Mouse (Mus musculus) CH12.LX (cell line): Measurements from ENCODE around the gene Spata7. TPM values are rescaled to one million over a fixed set of nuclear protein-coding genes. Genes with fewer than 3 reads are reported as not detected.

Source experiments
- DNase-seq: peaks from one replicate; pipeline ENCODE4 v3.0.0-alpha.2; 2013; ENCODE audit errors: extremely low read depth
- H3K27ac ChIP-seq: 2 replicates; pipeline ENCODE4 v1.5.1; 2012; ENCODE audit warnings: low read depth, mild to moderate bottlenecking, control low read depth, moderate library complexity; ENCODE audit not compliant: insufficient read depth
- H3K27me3 ChIP-seq: replicated peaks from 2 replicates; pipeline ENCODE3; 2012; ENCODE audit warnings: inconsistent platforms
- H3K36me3 ChIP-seq, 2 experiments: replicated peaks in 1 of 2; 2 replicates each; pipeline versions ENCODE3 to v1.6.1; 2012; ENCODE audit warnings: inconsistent platforms in 1 of 2, low read length in 1 of 2, mild to moderate bottlenecking in 1 of 2, mixed read lengths in 1 of 2, moderate library complexity in 1 of 2; ENCODE audit not compliant: control insufficient read depth in 1 of 2, insufficient read depth in 1 of 2
- H3K4me1 ChIP-seq, 2 experiments: 2 replicates each; pipeline ENCODE4 v1.6.1; 2012; ENCODE audit warnings: inconsistent platforms in 1 of 2, moderate library complexity in 1 of 2; ENCODE audit not compliant: insufficient read depth in 2 of 2, control insufficient read depth in 1 of 2
- H3K4me2 ChIP-seq: 2 replicates; pipeline ENCODE4 v1.6.1; 2012; ENCODE audit warnings: low read depth, mild to moderate bottlenecking, control low read depth; ENCODE audit not compliant: poor library complexity, insufficient read depth, severe bottlenecking
- H3K4me3 ChIP-seq, 3 experiments: fragments of 150-350 bp in 1 of 3; sonication (generic) in 1 of 3; replicated peaks in 1 of 3; 2 replicates each; pipeline versions ENCODE3 to v1.5.1; 2011 to 2012; ENCODE audit warnings: low read depth in 2 of 3, low read length in 2 of 3, mild to moderate bottlenecking in 2 of 3, moderate library complexity in 2 of 3, control low read depth in 1 of 3, improper control_type of control experiment in 1 of 3, inconsistent platforms in 1 of 3, mixed read lengths in 1 of 3; ENCODE audit not compliant: poor library complexity in 1 of 3
- H3K79me2 ChIP-seq: replicated peaks from 2 replicates; pipeline ENCODE4 v1.6.1; 2012; ENCODE audit warnings: mild to moderate bottlenecking, moderate library complexity; ENCODE audit not compliant: control insufficient read depth, poor library complexity, insufficient read depth, severe bottlenecking; ENCODE audit errors: extremely low read depth
- H3K9ac ChIP-seq: 2 replicates; pipeline ENCODE4 v1.6.1; 2012; ENCODE audit warnings: low read depth, mild to moderate bottlenecking, control low read depth, moderate library complexity; ENCODE audit not compliant: insufficient read depth
- H3K9me3 ChIP-seq: replicated peaks from 2 replicates; pipeline ENCODE3; 2012; ENCODE audit warnings: low read length, inconsistent platforms, mixed read lengths
- CHD2 ChIP-seq: IDR thresholded peaks from 2 replicates; pipeline ENCODE4 v1.6.1; 2011; ENCODE audit warnings: low read length, improper control_type of control experiment
- CTCF ChIP-seq, 2 experiments: IDR thresholded peaks in 1 of 2; conservative IDR thresholded peaks in 1 of 2; 2 replicates each; pipeline ENCODE4 v1.5.1; 2011 to 2012; ENCODE audit warnings: low read depth in 2 of 2, low read length in 2 of 2, improper control_type of control experiment in 1 of 2, inconsistent platforms in 1 of 2, mild to moderate bottlenecking in 1 of 2, moderate library complexity in 1 of 2
- E2F4 ChIP-seq: IDR thresholded peaks from 2 replicates; pipeline ENCODE4 v1.6.1; 2011; ENCODE audit warnings: low read depth, low read length, improper control_type of control experiment; ENCODE audit not compliant: insufficient replicate concordance
- ELF1 ChIP-seq: IDR thresholded peaks from 2 replicates; pipeline ENCODE4 v1.6.1; 2014; ENCODE audit warnings: low read depth, mild to moderate bottlenecking, inconsistent platforms, low read length, improper control_type of control experiment
- EP300 ChIP-seq: IDR thresholded peaks from 2 replicates; pipeline ENCODE4 v1.6.1; 2011; ENCODE audit warnings: low read length, improper control_type of control experiment
- ETS1 ChIP-seq: conservative IDR thresholded peaks from 2 replicates; pipeline ENCODE4 v1.6.1; 2012; ENCODE audit warnings: low read depth, mild to moderate bottlenecking, inconsistent platforms, low read length, improper control_type of control experiment, moderate library complexity
- HCFC1 ChIP-seq: IDR thresholded peaks from 2 replicates; pipeline ENCODE4 v1.6.1; 2012; ENCODE audit warnings: low read depth, mild to moderate bottlenecking, inconsistent platforms, low read length, improper control_type of control experiment
- JUND ChIP-seq: conservative IDR thresholded peaks from 2 replicates; pipeline ENCODE4 v1.6.1; 2011; ENCODE audit warnings: low read depth, low read length, improper control_type of control experiment
- MAX ChIP-seq: IDR thresholded peaks from 2 replicates; pipeline ENCODE4 v1.6.1; 2011; ENCODE audit warnings: low read length, improper control_type of control experiment
- MYC ChIP-seq: IDR thresholded peaks from 2 replicates; pipeline ENCODE4 v1.6.1; 2011; ENCODE audit warnings: low read depth, mild to moderate bottlenecking, improper control_type of control experiment, low read length
- NRF1 ChIP-seq: IDR thresholded peaks from 2 replicates; pipeline ENCODE4 v1.6.1; 2014; ENCODE audit warnings: low read depth, mild to moderate bottlenecking, inconsistent platforms, low read length, improper control_type of control experiment, moderate library complexity
- PAX5 ChIP-seq: IDR thresholded peaks from 2 replicates; pipeline ENCODE4 v1.6.1; 2012; ENCODE audit warnings: low read length, inconsistent platforms, mixed read lengths
- ZC3H11A ChIP-seq: IDR thresholded peaks from 2 replicates; pipeline ENCODE4 v1.6.1; 2012; ENCODE audit warnings: low read depth, mild to moderate bottlenecking, inconsistent platforms, low read length, improper control_type of control experiment
- dilution Hi-C: fragments of 300-500 bp; cut with MboI; formaldehyde crosslinking; loops from 2 replicates; pipeline ENCODE4 v1.14.3; 2020; ENCODE audit warnings: low sequenced_read_pairs; ENCODE audit not compliant: extremely low pct_unique_long_range_greater_than_20kb, extremely low pct_ligation_motif_present
- in situ Hi-C: fragments of 300-500 bp; cut with MboI; formaldehyde crosslinking; loops from 3 replicates; pipeline ENCODE4 v1.14.3; 2019; ENCODE audit warnings: low sequenced_read_pairs, low pct_ligation_motif_present, low pct_unique_long_range_greater_than_20kb, mixed read lengths
- polyA plus RNA-seq: library from polyadenylated mRNA; unstranded; fragments of >175 nt; gene quantifications from 2 replicates; pipeline ENCODE4 v1.2.1, GENCODE M21; 2012; ENCODE audit warnings: low read depth; ENCODE audit not compliant: insufficient read length
- total RNA-seq, 2 experiments: library from RNA; depleted of rRNA; stranded (reverse); fragments of 300-350 nt in 1 of 2; fragments of >200 nt in 1 of 2; gene quantifications; 2 replicates each; pipeline ENCODE4 v1.2.3; 2012 to 2014

Gene Spata7
- total and polyA plus RNA-seq, 3 experiments: 6.2 to 9.4 (median 8.2) TPM

DNA sequence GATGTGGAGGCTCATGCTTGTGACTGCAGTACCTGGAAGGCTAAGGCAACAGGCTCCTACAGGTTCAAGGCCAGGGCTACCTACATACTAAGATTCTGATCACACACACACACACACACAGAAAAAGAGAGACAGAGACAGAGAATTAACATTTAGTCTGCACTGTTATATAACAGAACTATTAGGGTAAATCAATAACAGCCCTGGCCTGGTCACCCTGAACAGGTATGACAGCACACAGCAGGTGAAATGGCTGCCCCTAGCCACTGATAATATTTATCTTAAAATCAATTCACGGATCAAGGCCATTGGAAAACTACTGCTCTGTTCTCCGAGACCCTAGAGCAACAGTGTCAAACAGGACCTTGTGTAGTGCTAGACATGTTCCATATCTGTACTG lies 88.2 kb downstream of the Spata7 start:
- no peak for DNase-seq
- Histone ChIP-seq H3K27me3 (no peaks in the 10 kb centered on the region), H3K4me2 (no peak overlapping the region), H3K4me3 (no peak overlapping the region), H3K36me3 (peaks cover 0 to 13% of the 10 kb centered on the region in 2 experiments), H3K9ac (no peak overlapping the region), H3K79me2 (no peaks in the 10 kb centered on the region), H3K4me1 (0 out of 4 replicates have a peak, but pooled peaks cover 0 to 3% of the 10 kb centered on the region in 2 experiments), H3K9me3 (no peaks in the 10 kb centered on the region), H3K27ac (no peak overlapping the region)
- TF ChIP-seq ZC3H11A: no peak
- TF ChIP-seq HCFC1: no peak
- TF ChIP-seq EP300: no peak
- TF ChIP-seq CTCF (conservative IDR thresholded peaks at IDR 0.05 in 1 of 2, IDR thresholded peaks at IDR 0.05 in 1 of 2; ENCODE audit: low read depth in 2 of 2, low read length in 2 of 2): no peak
- TF ChIP-seq ELF1: no peak
- TF ChIP-seq MAX: no peak
- TF ChIP-seq PAX5: no peak
- no peak for TF ChIP-seq MYC
- TF ChIP-seq E2F4: no peak
- no peak for TF ChIP-seq NRF1
- TF ChIP-seq CHD2: no peak
- no peak for TF ChIP-seq ETS1
- no peak for TF ChIP-seq JUND
- dilution Hi-C loops (no loop called here), in situ Hi-C loops (no loop called here)

Other genes starting within 250 kb of the Spata7 start
- gene Kcnk10, start 49.8 kb upstream of the Spata7 start, total RNA-seq (2012; rRNA removed): 4.4 and 7.5 TPM in 2 replicates
- gene Kcnk10, start 49.8 kb upstream of the Spata7 start, total RNA-seq (2014; rRNA removed): 3.8 and 4.3 TPM in 2 replicates
- gene Kcnk10, start 49.8 kb upstream of the Spata7 start, polyA plus RNA-seq: 2.3 and 2.4 TPM in 2 replicates
- gene Ptpn21, start 109.2 kb downstream of the Spata7 start, total RNA-seq (2012; rRNA removed): 3.0 and 3.5 TPM in 2 replicates
- 1.7 and 2.2 TPM in 2 replicates for gene Ptpn21, start 109.2 kb downstream of the Spata7 start, total RNA-seq (2014; rRNA removed)
- gene Ptpn21, start 109.2 kb downstream of the Spata7 start, polyA plus RNA-seq: 5.1 and 5.8 TPM in 2 replicates
- 81.9 and 89.2 TPM in 2 replicates for gene Zc3h14, start 118.8 kb downstream of the Spata7 start, total RNA-seq (2012; rRNA removed)
- gene Zc3h14, start 118.8 kb downstream of the Spata7 start, total RNA-seq (2014; rRNA removed): 173 and 174 TPM in 2 replicates
- gene Zc3h14, start 118.8 kb downstream of the Spata7 start, polyA plus RNA-seq: 97.3 and 120 TPM in 2 replicates